Mouse (Mus musculus): ENCODE results near the gene Rbak. TPM values are rescaled to one million over a fixed set of nuclear protein-coding genes. Genes with fewer than 3 reads are reported as not detected.
"Not testable (repeated sequence)": the region's sequence is repeated elsewhere in the genome, so short reads cannot be mapped to it uniquely, and the experiment has no call there.

Rbak gene
- polyA plus RNA-seq, 1 experiment, result 6.9 TPM

DNA sequence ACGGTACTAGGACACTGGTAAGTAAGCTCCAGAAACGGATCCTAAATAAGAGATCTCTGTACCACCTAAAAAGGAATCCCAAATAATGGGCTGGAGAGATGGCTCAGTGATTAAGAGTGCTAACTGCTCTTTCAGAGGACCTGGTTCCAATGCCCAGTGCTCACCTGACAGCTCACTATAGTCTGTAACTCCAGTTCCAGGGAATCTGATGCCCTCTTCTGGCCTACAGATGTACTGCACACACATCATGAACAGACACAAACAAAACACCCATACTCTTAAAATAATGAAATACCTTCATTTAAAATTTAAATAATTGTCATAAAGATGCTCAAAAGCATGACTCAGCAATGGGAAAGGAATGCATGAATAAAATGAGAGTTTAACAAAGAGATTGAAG lies 31.0 kb downstream of the Rbak start:
- TF ChIP-seq CTCF (IDR thresholded peaks at IDR 0.05; ENCODE audit: control insufficient read depth, insufficient read depth, low read length) (no peak), POLR2A (IDR thresholded peaks at IDR 0.05; ENCODE audit: borderline replicate concordance, control insufficient read depth, low read depth, low read length) (no peak)
- WGBS, result 88% methylated on average over 2 of the region's 2 CpGs
- H3K27ac ChIP-seq (ENCODE audit: control insufficient read depth, insufficient read depth, low read depth, low read length, poor library complexity), result no peak overlapping the region
- no peaks in the 10 kb centered on the region for H3K4me1 ChIP-seq (ENCODE audit: control insufficient read depth, insufficient read depth, low read length)
- no peak overlapping the region for H3K4me3 ChIP-seq (replicated peaks; ENCODE audit: control insufficient read depth, low read depth, low read length)

DNA sequence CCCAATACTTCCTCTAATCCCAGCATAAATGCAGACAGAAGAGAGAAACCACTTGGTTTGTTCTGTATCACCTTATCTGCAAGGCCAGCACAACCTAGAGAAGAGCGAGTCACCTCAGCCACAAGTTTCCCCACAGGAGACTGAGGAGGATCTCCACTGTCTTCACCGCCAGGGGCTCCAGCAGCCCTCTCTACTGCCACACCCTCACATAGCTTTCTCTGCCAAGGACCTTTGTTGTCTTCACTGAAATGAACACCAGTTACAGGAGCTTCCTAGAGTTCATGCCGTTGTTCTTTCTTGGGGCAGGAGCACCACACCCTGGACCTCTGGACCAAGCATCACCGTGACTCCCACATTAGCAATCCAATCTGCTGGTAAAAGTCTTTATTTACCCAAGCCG lies 31.9 kb downstream of the Rbak start:
- H3K4me1 ChIP-seq (ENCODE audit: control insufficient read depth, insufficient read depth, low read length), result no peaks in the 10 kb centered on the region
- no peak overlapping the region for H3K4me3 ChIP-seq (replicated peaks; ENCODE audit: control insufficient read depth, low read depth, low read length)
- no peak overlapping the region for H3K27ac ChIP-seq (ENCODE audit: control insufficient read depth, insufficient read depth, low read depth, low read length, poor library complexity)
- WGBS, result 70% methylated on average over 5 of the region's 5 CpGs
- no peak for TF ChIP-seq CTCF (IDR thresholded peaks at IDR 0.05; ENCODE audit: control insufficient read depth, insufficient read depth, low read length)
- TF ChIP-seq POLR2A (IDR thresholded peaks at IDR 0.05; ENCODE audit: borderline replicate concordance, control insufficient read depth, low read depth, low read length), result no peak

DNA sequence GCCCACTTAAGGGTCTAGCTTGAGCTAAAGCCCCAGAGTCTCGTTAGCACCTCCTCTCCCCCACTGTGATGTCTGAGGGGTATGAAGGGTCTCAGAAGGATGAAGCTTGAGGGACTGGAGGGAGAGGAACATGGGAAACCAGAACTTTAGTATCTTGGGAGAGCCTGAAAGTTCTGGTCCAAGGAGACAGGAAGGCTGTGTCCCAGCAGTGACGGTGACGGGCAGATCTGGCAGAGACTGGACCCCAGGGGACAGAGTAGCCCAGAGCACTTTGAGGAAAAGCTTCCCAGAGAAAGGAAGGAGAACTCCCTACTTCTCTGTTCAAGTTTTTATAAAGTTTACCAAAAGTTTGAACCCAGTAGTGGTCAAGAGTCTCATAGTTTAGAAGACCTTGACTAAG lies 33.1 kb downstream of the Rbak start, which contains the start of gene Olfr718-ps1:
Gene Olfr718-ps1, minus strand, starts transcription at position 101 of the 400 bp plus-strand sequence.
- Histone ChIP-seq H3K4me1 (ENCODE audit: control insufficient read depth, insufficient read depth, low read length) (no peaks in the 10 kb centered on the region), H3K4me3 (replicated peaks; ENCODE audit: control insufficient read depth, low read depth, low read length) (no peak within 1 kb of the TSS), H3K27ac (ENCODE audit: control insufficient read depth, insufficient read depth, low read depth, low read length, poor library complexity) (no peak within 1 kb of the TSS)
- no peak for TF ChIP-seq POLR2A (IDR thresholded peaks at IDR 0.05; ENCODE audit: borderline replicate concordance, control insufficient read depth, low read depth, low read length)
- TF ChIP-seq CTCF (IDR thresholded peaks at IDR 0.05; ENCODE audit: control insufficient read depth, insufficient read depth, low read length), result no peak
- 77% methylated on average over 3 of the region's 3 CpGs for WGBS

DNA sequence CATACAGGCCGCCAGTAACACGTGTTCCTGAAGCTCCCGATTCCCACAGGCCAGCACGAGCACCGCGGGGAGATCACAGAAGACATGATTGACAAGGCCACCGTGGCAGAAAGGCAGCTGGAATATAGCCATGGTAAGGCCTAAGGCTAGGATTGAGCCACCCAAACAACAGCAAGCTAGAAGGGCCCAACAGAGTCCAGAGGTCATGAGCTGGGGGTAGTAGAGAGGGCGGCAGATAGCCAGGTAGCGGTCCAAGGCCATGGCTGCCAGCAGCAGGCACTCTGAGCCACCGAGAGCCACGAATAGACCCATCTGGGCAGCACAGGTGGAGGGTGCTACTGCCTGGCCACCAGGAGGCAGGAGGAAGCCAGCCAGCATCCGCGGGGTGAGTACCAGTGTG lies 43.0 kb downstream of the Rbak start:
- WGBS, result 80% methylated on average over 13 of the region's 13 CpGs
- no peak overlapping the region for H3K4me3 ChIP-seq (replicated peaks; ENCODE audit: control insufficient read depth, low read depth, low read length)
- TF ChIP-seq POLR2A (IDR thresholded peaks at IDR 0.05; ENCODE audit: borderline replicate concordance, control insufficient read depth, low read depth, low read length), result no peak
- TF ChIP-seq CTCF (IDR thresholded peaks at IDR 0.05; ENCODE audit: control insufficient read depth, insufficient read depth, low read length), result no peak
- no peaks in the 10 kb centered on the region for H3K4me1 ChIP-seq (ENCODE audit: control insufficient read depth, insufficient read depth, low read length)
- H3K27ac ChIP-seq (ENCODE audit: control insufficient read depth, insufficient read depth, low read depth, low read length, poor library complexity), result no peak overlapping the region

DNA sequence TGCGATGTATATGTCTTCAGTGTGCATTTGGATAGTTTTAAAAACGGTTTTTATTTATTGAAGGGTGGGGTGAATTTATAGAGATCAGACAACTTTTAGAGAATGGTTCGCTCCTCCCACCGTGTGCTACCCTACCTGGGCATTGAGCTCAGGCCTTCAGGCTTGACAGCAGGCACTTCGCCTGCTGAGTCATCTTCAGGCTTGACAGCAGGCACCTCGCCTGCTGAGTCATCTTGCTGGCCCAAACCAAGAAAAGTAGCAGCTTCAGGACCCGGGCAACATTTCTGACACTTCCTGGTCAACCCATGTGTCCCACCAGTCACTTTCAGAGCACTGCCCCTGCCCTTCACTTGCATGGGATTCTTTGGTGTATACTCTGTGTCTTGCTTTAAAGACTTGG lies 45.5 kb downstream of the Rbak start:
- TF ChIP-seq CTCF (IDR thresholded peaks at IDR 0.05; ENCODE audit: control insufficient read depth, insufficient read depth, low read length) (no peak), POLR2A (IDR thresholded peaks at IDR 0.05; ENCODE audit: borderline replicate concordance, control insufficient read depth, low read depth, low read length) (no peak)
- H3K27ac ChIP-seq (ENCODE audit: control insufficient read depth, insufficient read depth, low read depth, low read length, poor library complexity), result no peak overlapping the region
- 57% methylated on average over 7 of the region's 7 CpGs for WGBS
- no peak overlapping the region for H3K4me3 ChIP-seq (replicated peaks; ENCODE audit: control insufficient read depth, low read depth, low read length)
- H3K4me1 ChIP-seq (ENCODE audit: control insufficient read depth, insufficient read depth, low read length), result no peaks in the 10 kb centered on the region

DNA sequence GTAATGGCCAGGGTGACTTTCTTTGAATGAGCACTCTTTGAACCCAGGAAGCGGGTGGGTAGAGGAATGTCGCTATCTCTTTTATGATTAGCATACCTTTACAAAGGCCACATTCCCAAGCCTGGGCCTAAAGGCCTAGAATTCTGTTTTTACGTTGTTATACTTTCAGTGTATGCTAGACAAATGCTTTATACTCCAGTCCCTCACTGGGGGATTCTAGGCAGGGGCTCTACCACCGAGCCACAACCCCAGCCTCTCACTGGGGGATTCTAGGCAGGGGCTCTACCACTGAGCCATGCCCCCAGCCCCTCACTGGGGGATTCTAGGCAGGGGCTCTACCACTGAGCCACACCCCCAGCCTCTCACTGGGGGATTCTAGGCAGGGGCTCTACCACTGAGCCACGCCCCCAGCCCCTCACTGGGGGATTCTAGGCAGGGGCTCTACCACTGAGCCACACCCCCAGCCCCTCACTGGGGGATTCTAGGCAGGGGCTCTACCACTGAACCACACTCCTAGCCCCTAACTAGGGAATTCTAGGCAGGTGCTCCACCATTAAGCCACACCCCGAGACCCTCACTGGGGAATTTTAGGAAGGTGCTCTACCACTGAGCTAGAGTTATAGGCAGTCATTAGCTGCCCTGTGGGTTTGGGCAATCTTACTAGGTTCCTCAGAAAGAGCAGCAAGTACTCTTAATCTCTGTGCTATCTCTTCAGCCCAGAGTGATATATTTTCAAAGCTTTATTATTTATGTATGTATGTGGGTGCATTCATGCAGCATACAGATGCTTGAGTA lies 46.2 kb downstream of the Rbak start:
- not testable (repeated sequence) for H3K4me1 ChIP-seq (ENCODE audit: control insufficient read depth, insufficient read depth, low read length); H3K4me3 ChIP-seq (replicated peaks; ENCODE audit: control insufficient read depth, low read depth, low read length); H3K27ac ChIP-seq (ENCODE audit: control insufficient read depth, insufficient read depth, low read depth, low read length, poor library complexity)
- WGBS, result 82% methylated on average over 5 of the region's 6 CpGs

DNA sequence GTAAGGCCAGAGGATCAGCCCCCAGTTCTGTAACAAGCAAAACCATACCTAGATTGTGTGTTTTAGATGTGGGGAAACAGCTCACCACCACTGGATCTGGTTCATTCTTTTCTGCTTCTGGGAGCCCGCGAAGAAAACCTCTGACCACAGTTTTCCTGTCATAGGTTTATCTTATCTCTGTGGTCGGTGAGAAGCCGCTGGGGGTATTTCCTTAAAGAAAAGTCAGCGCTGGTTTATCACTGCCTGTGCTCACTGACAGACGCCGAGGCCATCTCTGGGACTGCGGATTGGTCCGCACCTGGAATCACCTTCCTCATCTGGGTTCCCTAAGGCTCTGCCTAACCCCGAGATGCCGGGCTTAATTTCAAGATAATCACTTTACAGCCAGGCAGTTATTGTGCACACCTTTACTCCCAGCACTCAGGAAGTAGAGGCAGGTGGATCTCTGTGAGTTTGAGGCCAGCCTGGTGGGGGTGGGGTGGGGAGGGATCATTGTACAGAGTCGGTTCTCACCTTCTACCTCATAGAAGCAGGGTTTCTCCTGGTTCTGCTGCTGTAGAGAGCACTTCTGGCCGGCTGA lies 47.5 kb downstream of the Rbak start:
- Histone ChIP-seq H3K4me3 (replicated peaks; ENCODE audit: control insufficient read depth, low read depth, low read length) (no peak overlapping the region), H3K4me1 (ENCODE audit: control insufficient read depth, insufficient read depth, low read length) (no peaks in the 10 kb centered on the region), H3K27ac (ENCODE audit: control insufficient read depth, insufficient read depth, low read depth, low read length, poor library complexity) (no peak overlapping the region)
- WGBS, result 15% methylated on average over 13 of the region's 13 CpGs
- no peak for TF ChIP-seq CTCF (IDR thresholded peaks at IDR 0.05; ENCODE audit: control insufficient read depth, insufficient read depth, low read length)
- TF ChIP-seq POLR2A (IDR thresholded peaks at IDR 0.05; ENCODE audit: borderline replicate concordance, control insufficient read depth, low read depth, low read length), result no peak

DNA sequence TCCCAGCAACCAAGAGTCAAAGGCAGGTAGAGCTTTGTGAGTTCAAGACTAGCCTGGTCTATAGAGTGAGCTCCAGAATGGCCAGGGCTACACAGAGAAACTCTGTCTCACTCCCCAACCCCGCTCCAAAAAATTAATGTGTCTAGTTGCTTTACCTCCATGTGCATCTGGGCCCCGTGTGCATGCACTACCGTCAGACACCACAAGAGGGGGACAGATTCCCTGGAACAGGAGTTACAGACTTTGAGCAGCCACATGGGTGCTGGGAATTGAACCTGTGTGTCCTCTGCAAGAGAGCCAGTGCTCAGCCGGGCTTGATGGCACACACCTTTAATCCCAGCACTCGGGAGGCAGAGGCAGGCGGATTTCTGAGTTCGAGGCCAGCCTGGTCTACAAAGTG lies 50.2 kb downstream of the Rbak start:
- 79% methylated on average over 7 of the region's 7 CpGs for WGBS
- Histone ChIP-seq H3K4me3 (replicated peaks; ENCODE audit: control insufficient read depth, low read depth, low read length) (no peak overlapping the region), H3K27ac (ENCODE audit: control insufficient read depth, insufficient read depth, low read depth, low read length, poor library complexity) (no peak overlapping the region), H3K4me1 (ENCODE audit: control insufficient read depth, insufficient read depth, low read length) (no peaks in the 10 kb centered on the region)
- TF ChIP-seq CTCF (IDR thresholded peaks at IDR 0.05; ENCODE audit: control insufficient read depth, insufficient read depth, low read length), result peak; percentile 70
- TF ChIP-seq POLR2A (IDR thresholded peaks at IDR 0.05; ENCODE audit: borderline replicate concordance, control insufficient read depth, low read depth, low read length), result no peak

Measured in bone marrow, adult 2 months (tissue).